Mouse (Mus musculus) kidney, postnatal 10 days (tissue): ENCODE data around the gene Slu7.

Source experiments
- DNase-seq: peaks from one replicate; pipeline ENCODE4 v3.0.0; 2021; ENCODE audit warnings: mixed read lengths

The Slu7 gene

DNA sequence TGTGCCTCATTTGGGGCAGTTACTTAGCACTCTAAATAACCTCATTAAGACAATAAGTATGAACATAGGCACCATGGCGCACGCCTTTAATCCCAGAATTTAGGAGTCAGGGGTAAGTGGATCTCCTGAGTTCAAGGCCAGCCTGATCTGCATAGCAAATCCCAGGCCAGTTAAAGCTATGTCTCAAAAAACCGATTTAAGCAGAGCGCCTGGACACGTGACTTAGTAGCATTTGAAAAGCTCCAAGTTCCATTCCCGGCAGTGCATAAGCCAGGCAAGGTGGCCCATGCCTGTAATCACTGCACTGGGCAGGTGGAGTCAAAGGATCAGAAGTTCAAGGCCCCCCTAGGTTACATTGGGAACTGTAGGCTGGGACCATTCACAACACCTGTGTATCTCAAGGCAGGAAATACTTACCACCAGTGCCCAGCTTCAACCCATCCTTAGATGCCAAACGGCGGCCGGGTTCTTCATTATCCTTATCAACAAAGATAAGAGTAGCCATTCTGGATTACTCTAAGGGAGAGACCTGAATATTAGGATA, 8.3 kb upstream of the Slu7 start:
- no peak for DNase-seq

DNA sequence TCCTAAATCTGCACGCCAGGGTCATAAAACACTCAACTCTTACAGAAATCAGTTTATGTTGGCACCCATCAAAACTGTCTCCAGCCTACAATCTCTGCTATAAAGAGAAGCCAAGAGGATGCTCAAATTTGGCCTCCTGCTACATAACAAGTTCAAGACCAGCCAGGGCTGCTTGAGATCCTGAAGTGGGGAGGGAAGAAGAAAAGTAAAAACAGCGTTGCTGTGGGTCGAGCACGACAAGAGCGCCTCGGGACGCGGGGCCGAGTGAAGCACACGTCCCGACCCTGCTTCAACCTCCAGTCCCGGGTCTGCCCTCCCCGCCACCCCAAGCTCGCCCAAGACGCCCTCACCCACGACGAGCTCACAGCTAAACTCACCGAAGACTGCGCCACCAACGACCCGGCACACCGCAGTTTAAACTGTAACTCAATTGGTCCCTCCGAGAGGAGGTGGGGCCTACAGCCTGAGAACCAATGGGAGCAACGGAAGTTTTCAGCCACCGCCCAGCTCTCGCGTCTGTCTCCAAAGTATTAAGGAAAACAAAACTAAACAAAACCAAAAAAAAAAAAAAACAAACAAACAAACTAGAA, 7.6 kb upstream of the Slu7 start, which contains the start of gene Pttg1:
Pttg1 (minus strand) TSS at position 428 of the 590 bp plus-strand sequence.
- peak; percentile 88 for DNase-seq

DNA sequence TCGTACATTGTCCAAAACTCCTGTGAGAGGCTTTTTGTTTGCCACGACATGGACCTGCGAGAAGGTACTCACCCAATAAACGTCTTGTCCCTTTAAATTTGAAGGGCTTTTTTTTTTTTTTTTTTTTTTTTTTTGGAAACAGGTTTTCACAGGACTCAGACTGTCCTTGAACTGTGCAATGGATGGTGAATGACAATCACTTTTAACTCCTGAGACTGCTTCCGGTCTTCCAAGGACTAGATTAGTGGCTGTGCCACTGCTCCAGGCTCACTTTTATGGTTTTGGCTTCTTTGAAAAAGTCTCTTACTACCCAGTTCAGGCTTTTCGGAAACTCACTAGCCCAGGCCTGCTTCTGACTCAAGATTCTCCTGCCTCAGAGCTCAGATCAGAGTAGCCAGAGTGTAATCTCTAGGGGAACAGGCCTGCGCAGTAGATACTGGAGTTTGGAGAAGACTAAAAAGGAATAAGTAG, 7.1 kb upstream of the Slu7 start:
- DNase-seq: no peak

DNA sequence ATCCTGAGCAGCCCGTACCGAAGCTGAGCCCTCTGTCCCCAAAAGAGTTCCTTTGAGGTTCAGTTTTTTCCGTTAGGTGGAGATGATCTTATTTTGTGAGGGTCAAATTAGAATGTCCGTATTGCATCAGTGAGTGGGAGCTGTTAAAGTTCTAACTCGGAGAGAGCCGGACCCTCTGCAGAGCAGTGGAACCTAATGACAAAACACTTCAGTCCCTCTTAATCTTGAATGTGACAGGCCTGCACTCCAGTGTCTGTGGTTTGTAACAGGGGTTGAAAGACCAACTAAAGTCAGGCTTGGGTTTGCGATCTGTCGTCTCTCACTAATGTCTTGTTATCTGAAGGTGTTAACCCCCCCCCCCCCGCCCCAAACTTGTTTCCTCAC, 472 bp downstream of the Slu7 start:
- DNase-seq: no peak

DNA sequence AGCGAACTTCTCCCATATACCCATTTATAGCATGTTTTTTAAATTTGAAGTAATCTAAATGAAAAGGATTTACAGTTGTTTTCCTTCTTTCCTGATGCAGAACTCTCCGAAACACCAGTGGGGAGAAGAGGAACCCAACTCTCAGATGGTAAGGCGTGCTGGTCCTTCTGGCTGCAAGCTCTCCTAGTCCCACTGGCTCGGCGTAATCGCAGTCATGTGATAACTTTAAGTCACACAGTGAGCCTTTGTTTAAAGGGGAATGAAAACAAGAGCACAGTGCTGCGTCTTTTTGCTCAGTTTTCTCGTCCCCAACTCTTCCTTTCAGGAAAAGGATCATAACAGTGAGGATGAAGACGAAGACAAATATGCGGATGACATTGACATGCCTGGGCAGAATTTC, 7.6 kb downstream of the Slu7 start:
- DNase-seq: no peak

DNA sequence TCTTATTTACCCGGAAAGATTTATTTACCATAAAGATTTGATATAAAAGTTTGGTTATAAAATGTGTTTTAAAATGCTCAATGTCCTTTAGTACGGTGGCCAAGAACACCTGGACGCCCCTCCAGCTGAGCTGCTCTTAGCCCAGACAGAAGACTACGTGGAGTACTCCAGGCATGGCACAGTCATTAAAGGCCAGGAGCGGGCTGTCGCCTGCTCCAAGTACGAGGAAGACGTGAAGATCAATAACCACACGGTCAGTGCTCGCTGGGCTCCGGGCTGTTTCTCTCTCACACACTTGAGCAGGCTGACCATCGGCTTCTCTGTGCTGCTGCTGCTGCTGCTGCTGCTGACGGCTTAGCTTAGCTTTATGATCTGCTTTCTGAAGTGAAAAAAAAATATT, 9.6 kb downstream of the Slu7 start:
- no peak for DNase-seq

DNA sequence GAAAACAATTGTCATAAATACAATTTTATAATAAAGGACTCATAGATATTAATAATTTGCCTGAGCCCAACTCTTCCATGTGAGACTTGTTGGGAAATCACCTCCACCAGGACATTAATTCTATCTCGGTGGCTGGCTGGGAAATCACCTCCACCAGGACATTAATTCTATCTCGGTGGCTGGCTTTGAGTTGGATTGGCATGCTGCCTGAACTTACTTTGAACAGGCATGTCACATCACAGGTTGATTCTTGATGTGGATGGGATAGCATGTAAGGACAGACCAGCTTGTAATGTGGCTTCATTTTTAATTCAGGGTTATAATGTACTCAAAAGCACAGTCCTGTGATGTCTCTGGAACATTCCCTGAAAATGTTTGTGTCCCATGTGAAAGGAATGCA, 16.4 kb downstream of the Slu7 start:
- no peak for DNase-seq

DNA sequence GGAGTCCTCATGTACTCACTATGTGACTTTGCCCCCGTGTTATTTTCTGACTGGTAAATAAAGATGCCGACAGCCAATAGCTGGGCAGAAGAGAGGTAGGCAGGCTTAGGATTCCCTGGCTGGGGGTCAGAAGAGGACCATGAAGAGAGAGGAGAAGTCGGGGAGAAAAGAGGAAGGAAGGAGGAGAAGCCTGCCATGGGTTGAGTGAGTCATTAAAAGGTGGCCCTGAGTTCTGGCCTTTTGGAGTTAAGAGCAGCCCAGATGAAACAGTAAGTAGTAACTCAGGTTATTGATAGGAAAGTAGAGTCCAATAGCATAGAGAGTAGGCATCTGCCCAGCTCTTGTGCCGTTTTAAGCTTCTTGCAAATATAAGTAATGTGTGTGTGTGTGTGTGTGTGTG, 17.8 kb downstream of the Slu7 start:
- no peak for DNase-seq

DNA sequence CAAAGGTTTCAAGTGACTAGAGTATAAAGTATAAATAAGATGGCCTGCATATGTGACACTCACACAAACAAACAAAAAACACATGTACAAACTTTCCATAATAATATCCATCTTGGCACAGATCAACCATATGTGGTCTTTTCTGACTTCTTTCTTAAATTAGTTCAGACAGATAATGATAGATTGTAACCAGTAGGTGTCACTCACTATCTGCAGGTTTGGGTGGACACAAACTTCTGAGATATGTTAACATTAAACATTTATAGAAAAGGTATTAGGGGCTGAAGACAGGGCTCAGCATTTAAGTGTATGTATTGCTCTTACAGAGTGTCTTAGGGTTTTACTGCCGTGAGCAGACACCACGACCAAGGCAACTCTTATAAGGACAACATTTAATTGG, 18.7 kb downstream of the Slu7 start:
- no peak for DNase-seq

DNA sequence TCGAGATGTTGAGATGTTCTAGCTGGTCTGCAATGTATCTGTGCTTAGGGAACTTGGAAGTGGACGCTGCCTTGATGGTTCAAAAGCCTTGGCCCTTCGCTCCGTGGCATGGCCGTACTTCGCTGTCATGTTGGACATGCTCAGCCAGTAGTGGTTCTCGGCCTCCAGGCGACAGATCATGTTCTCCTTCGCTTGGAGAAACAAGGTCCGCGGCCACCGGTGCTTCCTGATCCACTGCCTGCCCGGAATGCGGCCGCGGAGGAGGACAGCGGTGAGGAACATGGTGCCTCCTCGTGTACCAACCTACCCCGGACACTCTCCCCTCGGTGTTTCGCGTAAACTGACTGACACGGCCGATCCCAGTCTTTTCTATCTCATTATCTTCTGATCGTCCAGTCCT, 29.7 kb downstream of the Slu7 start:
- DNase-seq: no peak

DNA sequence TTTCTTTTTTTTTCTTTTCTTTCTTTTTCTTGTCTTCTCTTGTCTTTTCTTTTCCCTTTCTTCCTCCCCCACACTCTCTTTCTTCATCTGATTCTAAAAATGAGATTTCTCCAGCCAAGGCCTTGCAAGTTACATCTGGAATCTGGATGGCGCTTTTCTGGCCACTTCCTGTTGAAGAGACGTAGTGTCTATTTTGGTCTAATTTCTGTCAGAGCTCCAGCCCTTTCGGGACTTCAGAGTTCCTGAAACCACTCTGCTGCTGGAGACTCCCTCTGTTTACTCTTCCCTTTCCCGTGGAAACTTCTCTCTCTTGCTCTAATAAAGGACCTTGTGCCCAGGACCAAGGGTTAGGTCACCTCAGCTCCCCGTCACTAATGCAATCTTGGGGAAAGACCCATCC, 36.6 kb downstream of the Slu7 start:
- peak; percentile 63 for DNase-seq

DNA sequence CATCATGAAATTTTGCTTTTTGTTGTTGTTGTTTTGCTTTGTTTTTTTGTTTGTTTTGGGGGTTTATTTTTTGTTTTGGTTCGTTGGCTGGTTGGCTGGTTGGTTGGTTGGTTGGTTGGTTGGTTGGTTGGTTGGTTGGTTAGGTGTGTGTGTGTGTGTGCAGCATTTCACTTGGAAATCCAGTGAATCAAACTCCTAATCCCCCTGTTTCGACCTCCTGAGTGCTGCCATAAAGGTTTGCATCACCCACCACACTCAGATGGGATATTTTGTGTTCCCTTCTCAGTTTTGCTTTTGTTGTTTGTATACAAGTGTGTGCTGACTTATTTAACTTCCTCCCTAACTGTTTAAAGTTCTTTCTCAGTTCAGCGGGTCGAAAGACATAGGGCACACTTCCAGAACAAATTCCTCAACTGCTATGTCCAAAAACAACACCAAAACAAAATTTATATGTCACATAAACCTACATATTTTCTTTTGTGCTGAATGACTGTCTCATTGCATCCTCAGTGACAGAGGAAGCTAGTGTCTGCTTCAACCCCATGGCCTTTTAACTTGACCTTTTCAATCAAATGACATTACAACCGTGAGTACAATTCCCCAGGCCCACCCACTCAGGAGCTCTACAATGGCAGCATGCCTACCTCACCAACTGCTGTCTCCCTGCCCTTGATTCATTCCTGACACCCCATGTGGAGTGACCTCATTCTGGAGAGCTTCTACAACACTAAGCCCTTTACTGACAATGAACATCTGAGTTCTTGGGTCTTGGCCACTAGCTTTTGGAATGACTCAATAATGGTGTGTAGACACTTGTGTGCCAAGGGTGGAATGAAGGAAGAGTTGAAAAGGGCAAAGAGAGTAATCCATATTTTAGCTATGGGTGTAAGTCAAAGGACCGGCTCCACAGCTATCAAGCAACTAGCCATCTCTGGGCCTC, 37.6 kb downstream of the Slu7 start:
- peak; percentile 16 for DNase-seq

DNA sequence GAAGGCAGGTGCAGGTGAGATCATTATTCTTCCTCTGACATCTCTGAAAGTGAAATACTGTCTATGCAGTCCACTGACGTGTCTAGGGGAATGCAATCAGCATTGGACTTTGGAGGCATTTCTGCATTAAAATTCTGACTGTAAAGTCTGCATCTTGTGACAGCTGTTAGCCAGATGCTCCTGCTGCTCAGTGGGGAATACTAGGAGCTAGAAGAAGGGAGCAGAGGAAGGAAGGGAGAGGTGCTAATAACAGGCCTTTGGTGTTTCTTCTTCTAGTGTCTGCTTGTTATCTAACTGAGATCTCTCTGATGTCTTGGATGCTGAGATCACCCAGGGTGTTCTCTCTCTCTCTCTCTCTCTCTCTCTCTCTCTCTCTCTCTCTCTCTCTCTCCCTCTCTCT, 39.6 kb downstream of the Slu7 start:
- peak; percentile 14 for DNase-seq

DNA sequence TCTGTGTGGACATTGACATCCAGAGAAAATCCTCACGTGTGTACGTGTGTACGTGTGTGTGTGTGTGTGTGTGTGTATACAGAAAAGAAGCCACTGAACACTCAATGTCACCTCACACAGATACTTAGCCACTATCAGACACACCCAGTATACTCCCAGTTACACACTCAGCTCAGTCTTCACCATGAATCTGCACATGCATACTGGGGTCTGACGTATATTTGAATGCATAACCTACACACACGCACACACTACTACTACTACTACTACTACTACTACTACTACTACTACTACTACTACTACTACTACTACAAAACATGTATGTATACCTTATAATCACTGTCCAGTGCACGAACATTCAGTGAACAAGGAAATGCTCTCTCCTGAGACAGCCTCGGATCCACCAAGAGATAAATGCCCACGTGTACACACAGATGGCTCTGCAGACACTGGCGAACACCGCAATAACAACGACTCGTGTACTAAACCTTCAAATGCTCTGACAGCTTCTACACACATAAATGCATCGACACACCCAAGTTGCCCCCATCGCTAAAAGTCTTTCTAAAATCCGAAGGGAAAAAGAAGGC, 40.2 kb downstream of the Slu7 start:
- peak; percentile 3 for DNase-seq

DNA sequence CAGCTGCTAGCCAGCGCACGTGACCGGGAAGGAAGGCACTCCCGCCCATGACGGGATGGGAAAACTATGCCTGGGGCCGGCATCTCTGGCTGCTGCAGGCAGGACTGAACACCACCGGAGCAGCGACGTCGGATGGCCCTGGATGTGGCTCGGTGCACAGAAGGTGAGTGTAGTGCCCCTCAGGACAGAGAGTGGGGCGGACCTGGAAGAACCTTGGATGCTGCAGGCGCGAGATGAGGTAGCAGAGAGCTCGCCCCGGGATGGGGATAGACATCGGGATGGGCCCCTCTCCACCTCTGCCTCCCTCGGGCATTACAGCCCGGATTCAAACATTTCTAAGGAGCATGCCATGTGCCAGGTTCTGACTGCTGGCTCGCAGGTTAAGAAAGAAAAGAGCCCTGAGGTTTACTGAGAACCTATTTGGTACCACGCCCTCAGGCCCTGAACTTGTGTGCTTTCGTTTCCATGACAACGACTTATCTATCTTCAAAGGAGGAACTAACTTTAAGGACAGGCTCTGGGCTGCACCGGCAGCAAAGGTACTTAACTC, 40.8 kb downstream of the Slu7 start, which contains the start of gene C1qtnf2:
C1qtnf2 (plus strand) TSS at position 52 of the 550 bp plus-strand sequence.
- DNase-seq: peak; percentile 79

DNA sequence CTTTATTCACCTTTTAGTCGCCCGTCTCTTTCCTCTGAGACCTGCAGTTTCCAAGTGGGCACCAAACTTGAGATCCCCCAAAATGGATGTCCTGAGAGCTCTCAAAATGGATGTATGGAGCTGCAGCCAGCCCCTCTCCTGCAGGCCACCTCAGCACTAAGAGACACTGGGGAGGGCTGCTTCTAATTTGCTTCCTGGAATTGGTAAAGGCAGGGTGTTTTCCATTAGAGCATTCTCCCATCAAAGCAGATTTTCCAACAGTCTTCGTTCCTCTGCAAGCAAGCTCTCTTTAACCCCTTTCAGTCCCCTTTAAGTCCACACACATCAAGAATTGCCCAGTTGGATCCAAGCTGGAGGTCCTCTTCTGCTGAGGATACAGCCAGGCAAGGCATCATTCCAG, 45.8 kb downstream of the Slu7 start:
- no peak for DNase-seq

DNA sequence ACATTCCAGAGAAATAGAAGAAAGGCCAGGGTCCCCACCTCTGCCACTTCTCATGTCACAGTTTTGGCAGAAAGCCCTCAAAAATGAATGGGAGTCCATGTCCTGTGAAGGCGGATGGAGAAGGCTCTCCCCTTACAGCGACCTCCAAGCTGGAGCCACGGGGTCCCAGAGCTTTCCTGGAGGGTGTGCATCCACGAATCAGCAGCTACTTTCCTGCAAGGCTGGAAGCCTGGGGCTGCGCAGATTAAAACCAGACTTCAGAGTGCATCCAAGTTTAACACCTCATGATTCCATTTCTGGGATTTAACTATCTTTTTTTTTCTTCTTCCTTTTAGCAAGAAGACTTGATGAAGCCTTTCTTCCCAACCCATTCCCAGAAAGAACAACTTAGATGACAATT, 47.0 kb downstream of the Slu7 start:
- peak; percentile 30 for DNase-seq

DNA sequence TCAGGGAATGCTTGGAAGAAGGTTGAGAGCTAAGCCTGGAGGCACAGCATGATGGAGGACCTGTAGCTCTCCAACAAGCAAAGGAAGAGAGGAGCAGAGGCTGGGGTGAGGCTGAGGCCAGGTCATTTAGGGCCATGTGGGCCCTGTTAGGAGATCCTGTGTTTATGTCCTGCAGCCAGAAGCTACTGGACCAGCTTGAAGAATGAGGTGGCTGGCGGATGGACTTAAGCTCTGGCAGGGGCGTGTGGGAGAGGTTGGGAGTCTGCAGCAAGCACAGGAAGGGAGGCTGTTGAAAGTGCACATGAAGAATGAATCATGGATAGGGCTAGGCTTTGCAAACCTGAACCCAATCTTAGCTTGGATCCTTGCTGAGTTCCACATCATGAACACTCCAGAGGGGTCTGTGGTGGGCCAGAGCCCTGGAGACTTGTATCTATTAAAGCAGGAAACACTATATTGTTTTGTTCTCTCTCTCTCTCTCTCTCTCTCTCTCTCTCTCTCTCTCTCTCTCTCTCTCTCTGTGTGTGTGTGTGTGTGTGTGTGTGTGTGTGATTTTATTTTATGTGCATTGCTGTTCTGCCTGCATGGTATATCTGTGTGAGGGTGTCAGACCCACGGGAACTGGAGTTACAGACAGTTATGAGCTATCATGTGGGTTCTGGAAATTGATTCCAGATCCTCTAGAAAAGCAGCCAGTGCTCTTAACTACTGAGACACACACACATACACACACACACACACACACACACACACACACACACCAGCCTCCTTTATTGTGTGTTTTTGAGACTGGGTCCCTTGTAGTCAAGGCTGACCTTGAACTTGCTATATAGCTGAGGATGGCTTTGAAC, 48.4 kb downstream of the Slu7 start:
- DNase-seq: peak; percentile 34

DNA sequence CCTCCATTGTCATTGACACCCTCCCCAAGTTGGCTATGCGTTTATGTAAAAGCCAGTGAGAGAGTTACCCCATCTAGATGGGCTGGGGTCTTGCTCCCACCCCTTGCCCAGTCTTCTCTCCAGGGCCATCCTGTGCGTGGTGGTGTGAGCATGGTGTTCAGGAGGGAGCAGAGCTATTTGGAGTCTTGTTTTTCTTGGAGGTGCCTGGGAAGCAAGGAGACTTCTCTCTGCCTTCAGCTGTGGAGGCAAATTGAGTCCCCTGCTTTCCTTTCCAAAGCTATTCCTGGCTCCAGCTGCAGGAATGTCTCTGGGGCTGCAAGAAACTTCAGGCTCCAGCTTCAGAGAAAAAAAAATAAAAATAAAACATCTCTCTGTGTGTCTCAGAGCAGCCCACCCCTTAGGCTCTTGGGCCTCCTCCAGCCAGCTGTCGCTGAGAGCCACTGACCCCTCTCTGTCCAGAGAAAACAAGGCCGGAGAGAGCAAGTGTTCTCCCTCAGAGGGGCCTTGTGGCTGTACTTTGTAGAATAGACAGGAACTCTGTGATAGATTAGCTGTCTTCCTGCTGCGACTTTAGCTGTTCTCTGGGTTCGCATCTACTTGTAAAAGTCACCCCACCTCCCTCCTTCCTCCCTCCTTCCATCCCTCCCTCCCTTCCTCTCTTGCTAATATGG, 49.7 kb downstream of the Slu7 start:
- peak; percentile 80 for DNase-seq

DNA sequence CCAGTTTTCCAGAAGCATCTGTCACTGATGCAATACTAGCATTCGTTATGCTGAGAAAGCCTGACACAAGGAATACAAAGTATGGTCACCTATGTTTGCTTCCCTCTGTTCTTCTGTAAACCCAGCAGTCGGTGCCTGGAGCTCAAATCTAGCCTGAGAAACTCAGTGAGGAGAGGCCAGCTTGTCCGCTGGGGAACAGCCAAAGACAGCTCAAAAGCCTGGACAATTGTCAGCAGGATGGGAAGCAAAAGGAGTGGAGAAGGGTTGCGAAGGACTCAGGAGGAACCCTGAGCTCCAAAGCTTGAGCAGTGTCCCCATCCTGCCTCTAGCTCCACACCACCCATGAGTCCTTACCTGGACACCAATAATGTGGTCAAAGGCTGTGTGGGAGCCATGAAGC, 50.5 kb downstream of the Slu7 start:
- DNase-seq: peak; percentile 64

DNA sequence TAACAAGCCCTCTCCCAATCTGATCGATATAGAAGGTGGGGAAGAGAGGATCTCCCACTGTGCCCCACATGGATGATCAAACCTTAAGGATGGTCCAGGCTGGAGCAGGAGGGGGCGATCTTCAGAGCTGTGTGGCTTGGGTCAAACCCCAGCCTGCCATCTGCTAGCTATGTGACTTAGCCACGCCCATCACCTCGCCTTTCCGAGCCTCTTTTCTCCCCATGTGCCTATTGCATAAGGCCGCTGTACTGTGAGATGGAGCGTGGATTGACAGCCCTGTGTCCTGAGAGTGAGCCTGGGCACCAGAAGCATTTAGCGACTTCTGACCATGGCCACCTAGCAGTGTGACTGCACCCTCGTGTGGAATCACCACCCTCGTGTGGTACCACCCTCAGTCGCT, 51.1 kb downstream of the Slu7 start:
- DNase-seq: no peak

DNA sequence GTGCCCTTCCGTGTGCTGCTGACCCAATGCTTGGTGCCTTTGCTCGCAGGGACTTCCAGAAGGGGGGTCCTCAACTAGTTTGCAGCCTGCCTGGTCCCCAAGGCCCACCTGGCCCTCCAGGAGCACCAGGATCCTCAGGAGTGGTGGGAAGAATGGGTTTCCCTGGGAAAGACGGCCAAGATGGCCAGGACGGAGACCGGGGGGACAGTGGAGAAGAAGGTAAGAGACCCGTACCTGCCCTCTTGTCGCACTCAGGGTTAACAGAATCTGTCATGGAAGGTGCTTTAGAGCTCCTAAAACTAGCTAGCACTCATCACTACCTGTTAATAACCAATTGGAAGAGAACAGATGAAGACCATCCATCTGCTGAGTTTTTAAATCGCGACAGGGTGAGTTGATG, 52.3 kb downstream of the Slu7 start:
- DNase-seq: no peak
